Comparison of ENCODE assay signal across 15 mouse cellular contexts in the genomic region with DNA sequence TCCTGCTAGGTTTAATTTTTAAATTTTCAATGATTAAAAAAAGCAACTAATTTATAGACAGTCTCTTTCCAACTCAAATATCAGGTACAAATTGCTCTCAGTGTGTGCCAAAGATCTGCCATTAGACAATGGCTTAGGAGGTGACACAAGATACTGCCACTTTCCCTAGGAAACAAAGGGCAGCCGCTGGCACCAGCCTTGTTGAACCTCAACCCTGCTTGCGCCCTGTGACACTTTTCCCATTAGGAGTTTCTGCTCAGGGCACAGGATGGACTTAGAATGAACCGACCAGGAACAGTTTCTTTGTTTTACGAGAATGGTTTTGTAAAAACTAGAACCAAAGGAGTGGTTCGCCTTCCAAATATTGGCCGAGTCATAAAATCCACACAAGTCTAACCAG. TPM values are rescaled to one million over a fixed set of nuclear protein-coding genes. Genes with fewer than 3 reads are reported as not detected.
DNase-seq lines count a peak whose midpoint lies in the region; ATAC-seq and TF ChIP-seq lines count a peak whose summit lies in the region.
"Had no signal": no experiment of that assay in that cellular context is flagged by ENCODE, and none has a peak within 500 bp of the region (broad histone marks: within the 10 kb centered on the region; RNA-seq: fewer than 3 reads in every experiment).

No protein-coding gene starts in this region.

- no peak overlapping the region for H3K9ac ChIP-seq in lung, embryonic 14.5 days
- peak overlapping the region; percentile 58 for H3K9ac ChIP-seq in ES-Bruce4 (ENCODE audit: low read depth, poor library complexity, severe bottlenecking)
- no peak overlapping the region for H3K9ac ChIP-seq in limb, embryonic 12.5 days (replicated peaks)
- H3K9ac ChIP-seq: hindbrain, embryonic 15.5 days; liver, embryonic 12.5 days; midbrain, embryonic 13.5 days had no signal

- H3K4me1 ChIP-seq in heart, embryonic 10.5 days = peaks cover 64% of the 10 kb centered on the region
- H3K4me1 ChIP-seq in lung, embryonic 14.5 days (ENCODE audit: insufficient read depth) = peaks cover 22% of the 10 kb centered on the region
- peaks cover 13% of the 10 kb centered on the region for H3K4me1 ChIP-seq in ES-Bruce4 (ENCODE audit: control insufficient read depth, insufficient read depth, low read length)
- peaks cover 49% of the 10 kb centered on the region for H3K4me1 ChIP-seq in limb, embryonic 12.5 days (replicated peaks)

- peak overlapping the region; percentile 11; the same call in 1 of the 2 replicates for H3K27ac ChIP-seq in heart, embryonic 10.5 days
- peak overlapping the region; percentile 25; the same call in 1 of the 2 replicates for H3K27ac ChIP-seq in lung, embryonic 14.5 days (ENCODE audit: low read depth)
- H3K27ac ChIP-seq in ES-Bruce4 (ENCODE audit: insufficient read depth, low read length) = peak overlapping the region; percentile 92
- peak overlapping the region; percentile 67 for H3K27ac ChIP-seq in limb, embryonic 12.5 days
- H3K27ac ChIP-seq in left cerebral cortex, adult 2 months = no peak overlapping the region
- H3K27ac ChIP-seq: hindbrain, embryonic 15.5 days; liver, embryonic 12.5 days; macrophage; midbrain, embryonic 13.5 days had no signal

- no peak for TF ChIP-seq EP300 in ES-Bruce4 (IDR thresholded peaks at IDR 0.05; ENCODE audit: insufficient read depth, low read depth, low read length)

- H3K4me3 ChIP-seq in heart, embryonic 10.5 days = no peak overlapping the region
- no peak overlapping the region for H3K4me3 ChIP-seq in lung, embryonic 14.5 days (ENCODE audit: low read depth, low read length)
- no peak overlapping the region for H3K4me3 ChIP-seq in ES-Bruce4 (ENCODE audit: low read depth, low read length)
- H3K4me3 ChIP-seq in limb, embryonic 12.5 days (replicated peaks) = no peak overlapping the region
- no peak overlapping the region for H3K4me3 ChIP-seq in left cerebral cortex, adult 2 months
- H3K4me3 ChIP-seq: hindbrain, embryonic 15.5 days; liver, embryonic 12.5 days; midbrain, embryonic 13.5 days had no signal

- TF ChIP-seq CTCF in lung, embryonic 14.5 days (IDR thresholded peaks at IDR 0.05; ENCODE audit: low read depth) = no peak
- no peak for TF ChIP-seq CTCF in ES-Bruce4 (IDR thresholded peaks at IDR 0.05; ENCODE audit: low read depth, low read length)
- TF ChIP-seq CTCF in left cerebral cortex, adult 2 months (IDR thresholded peaks at IDR 0.05) = no peak

- H3K4me2 ChIP-seq in lung, embryonic 14.5 days = no peak overlapping the region
- H3K4me2 ChIP-seq in limb, embryonic 12.5 days = no peak overlapping the region
- H3K4me2 ChIP-seq: hindbrain, embryonic 15.5 days; liver, embryonic 12.5 days; midbrain, embryonic 13.5 days had no signal

- no peak for ATAC-seq in lung, embryonic 14.5 days (ENCODE audit: insufficient read depth)
- no peak for ATAC-seq in limb, embryonic 12.5 days (ENCODE audit: insufficient number of reproducible peaks, insufficient read depth, low FRiP score, low TSS enrichment, low read depth)
- no peak for ATAC-seq in CD4-positive, CD25-positive, alpha-beta regulatory T cell, adult 4 months
- ATAC-seq: liver, embryonic 12.5 days; midbrain, embryonic 13.5 days had no signal

- 84% methylated on average over 6 of the region's 6 CpGs for WGBS in heart, embryonic 10.5 days
- 58% methylated on average over 6 of the region's 6 CpGs for WGBS in lung, embryonic 14.5 days
- 56% methylated on average over 6 of the region's 6 CpGs for WGBS in limb, embryonic 12.5 days

- H3K36me3 ChIP-seq in heart, embryonic 10.5 days = no peaks in the 10 kb centered on the region
- no peaks in the 10 kb centered on the region for H3K36me3 ChIP-seq in lung, embryonic 14.5 days (ENCODE audit: insufficient read depth)
- no peaks in the 10 kb centered on the region for H3K36me3 ChIP-seq in ES-Bruce4 (ENCODE audit: control insufficient read depth, insufficient read depth, low read length, poor library complexity, severe bottlenecking)
- no peaks in the 10 kb centered on the region for H3K36me3 ChIP-seq in limb, embryonic 12.5 days
- H3K36me3 ChIP-seq: hindbrain, embryonic 15.5 days; midbrain, embryonic 13.5 days had no signal

- no peaks in the 10 kb centered on the region for H3K9me3 ChIP-seq in heart, embryonic 10.5 days
- H3K9me3 ChIP-seq in lung, embryonic 14.5 days (ENCODE audit: low read depth, low read length) = no peaks in the 10 kb centered on the region
- H3K9me3 ChIP-seq in ES-Bruce4 (replicated peaks; ENCODE audit: control insufficient read depth, insufficient read depth, low read length, poor library complexity, severe bottlenecking) = no peaks in the 10 kb centered on the region
- H3K9me3 ChIP-seq in limb, embryonic 12.5 days = no peaks in the 10 kb centered on the region
- H3K9me3 ChIP-seq: hindbrain, embryonic 15.5 days; liver, embryonic 12.5 days; midbrain, embryonic 13.5 days had no signal

- H3K27me3 ChIP-seq in heart, embryonic 10.5 days (ENCODE audit: insufficient read depth, poor library complexity, severe bottlenecking) = no peaks in the 10 kb centered on the region
- peaks cover 10% of the 10 kb centered on the region for H3K27me3 ChIP-seq in lung, embryonic 14.5 days (ENCODE audit: insufficient read depth, low read length)
- no peaks in the 10 kb centered on the region for H3K27me3 ChIP-seq in ES-Bruce4 (ENCODE audit: control insufficient read depth, insufficient read depth, low read length, poor library complexity, severe bottlenecking)
- peaks cover 17% of the 10 kb centered on the region for H3K27me3 ChIP-seq in limb, embryonic 12.5 days
- H3K27me3 ChIP-seq: liver, embryonic 12.5 days had no signal

- no peak for DNase-seq in heart, embryonic 10.5 days (ENCODE audit: low spot score)
- no peak for DNase-seq in heart, adult 8-10 months (ENCODE audit: low spot score)
- DNase-seq in lung, embryonic 14.5 days = no peak
- DNase-seq in lung, adult 18-20 months = no peak
- DNase-seq in left cerebral cortex, adult 2 months (ENCODE audit: extremely low spot score in 1 of 2, low spot score in 2 of 2) = no peak
- DNase-seq: adrenal gland, postnatal 10 days; cerebellum, postnatal 10 days; heart, adult 11 months had no signal

- no peak for TF ChIP-seq POLR2A in ES-Bruce4 (IDR thresholded peaks at IDR 0.05; ENCODE audit: insufficient read depth, low read length)

- intact Hi-C loops in left cerebral cortex, adult 2 months (cut with DNase I) = loop anchor here (5.0 kb wide), 1 partner anchor 116 kb away; no protein-coding TSS in a partner anchor

RNA-seq across cellular contexts. Expression of gene Ezr, which starts 6.5 kb away (rescaled TPM):
- polyA plus RNA-seq in heart, embryonic 10.5 days (2016; fragmentation: Nextera tagmentation; extraction: Ambion mirVana) = 121 and 125 TPM in 2 replicates
- 10 to 100 TPM; 29.1 to 38.7 (median 33.9) TPM for total RNA-seq in heart, adult 8-10 months (2022)
- polyA plus RNA-seq in lung, embryonic 14.5 days (2014; fragmentation: Nextera tagmentation; extraction: Ambion mirVana) = 97.1 and 97.3 TPM in 2 replicates
- 163 and 168 TPM in 2 replicates for polyA plus RNA-seq in ES-Bruce4 (2011; ENCODE audit: insufficient read depth, insufficient read length, low read depth, missing spikeins)
- polyA plus RNA-seq in limb, embryonic 12.5 days (2016; fragmentation: Nextera tagmentation; extraction: Ambion mirVana) = 40.1 and 46.9 TPM in 2 replicates
- polyA plus RNA-seq in CD4-positive, CD25-positive, alpha-beta regulatory T cell, adult 4 months (2017; shearing (Covaris generic)) = 100 to 1,000 TPM; 110 to 136 TPM
- total RNA-seq in left cerebral cortex, adult 2 months (2021) = 10 to 100 TPM; 50.3 to 51.5 TPM
